Mouse (Mus musculus) kidney, adult 2 months (tissue): ENCODE measurements around the gene Gm42417.

ENCODE experiments used
- CTCF ChIP-seq: fragments of 200-500 bp; conservative IDR thresholded peaks from 2 replicates; pipeline ENCODE4 v1.5.1; 2011; ENCODE audit warnings: low read depth, mild to moderate bottlenecking, control low read depth, low read length, moderate library complexity, mixed read lengths; ENCODE audit not compliant: insufficient read depth, insufficient read length
- POLR2A ChIP-seq: fragments of 200-500 bp; IDR thresholded peaks from one replicate; pipeline ENCODE4 v1.6.1; 2011; ENCODE audit warnings: low read depth, low read length, control low read depth

DNA sequence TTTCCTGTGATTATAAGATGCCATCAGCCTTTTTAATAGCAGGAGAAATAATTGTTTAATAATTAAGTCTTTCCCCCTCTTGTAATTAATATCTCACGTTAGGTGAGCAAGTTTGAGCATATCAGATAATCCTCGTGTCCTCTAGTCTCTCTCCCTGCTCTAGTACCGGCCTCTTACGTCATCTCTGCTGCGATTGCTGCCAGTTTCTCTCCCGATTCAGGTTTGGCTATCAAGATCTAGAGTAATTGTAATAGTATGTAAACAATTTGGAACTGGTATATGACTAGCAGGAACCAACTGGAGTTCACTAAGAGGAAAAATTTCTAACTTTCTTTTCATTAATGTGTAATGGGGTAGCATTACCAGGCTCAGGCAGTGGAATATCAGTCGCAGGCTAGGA is 54.1 kb downstream of the Gm42417 start:
- no peak for TF ChIP-seq POLR2A
- TF ChIP-seq CTCF, result no peak
